Mouse (Mus musculus) MEL-GATA-1-ER (cell line): ENCODE measurements around the gene Dnajb5.

Experiments
- DNase-seq: peaks from one replicate; pipeline ENCODE4 v3.0.0-alpha.2; 2012; ENCODE audit warnings: low read depth; ENCODE audit errors: extremely low read depth

Gene Dnajb5

GRCm38 (mm10) chr4:42949676-42950051, at the start of gene Dnajb5:
Dnajb5 (plus strand) TSS chr4:42949814.
- DNase-seq: peak; percentile 85

- DNase-seq: no peak
These were observed 48.7 kb upstream of the Dnajb5 start for GRCm38 (mm10) chr4:42900878-42901277.

GRCm38 (mm10) chr4:42902174-42902573, 47.4 kb upstream of the Dnajb5 start:
- DNase-seq: peak; percentile 13

GRCm38 (mm10) chr4:42902730-42903129, 46.9 kb upstream of the Dnajb5 start:
- no peak for DNase-seq

- no peak for DNase-seq
These were observed 45.7 kb upstream of the Dnajb5 start for GRCm38 (mm10) chr4:42903942-42904341.

- DNase-seq: no peak
These were observed 45.1 kb upstream of the Dnajb5 start for GRCm38 (mm10) chr4:42904523-42904922.

GRCm38 (mm10) chr4:42904966-42905365, 44.6 kb upstream of the Dnajb5 start:
- no peak for DNase-seq

GRCm38 (mm10) chr4:42913391-42913790, 36.2 kb upstream of the Dnajb5 start:
- no peak for DNase-seq

GRCm38 (mm10) chr4:42915311-42915710, 34.3 kb upstream of the Dnajb5 start:
- no peak for DNase-seq

- no peak for DNase-seq
These were observed 33.6 kb upstream of the Dnajb5 start for GRCm38 (mm10) chr4:42915966-42916365.

- DNase-seq: no peak
These were observed 32.8 kb upstream of the Dnajb5 start, which contains the start of gene Phf24 for GRCm38 (mm10) chr4:42916617-42917401. Phf24 (plus strand) TSS chr4:42916660.

GRCm38 (mm10) chr4:42917402-42917774, 32.2 kb upstream of the Dnajb5 start:
- no peak for DNase-seq

- DNase-seq: no peak
These were observed 28.9 kb upstream of the Dnajb5 start for GRCm38 (mm10) chr4:42920726-42921125.

GRCm38 (mm10) chr4:42921536-42921935, 28.1 kb upstream of the Dnajb5 start:
- DNase-seq: no peak

GRCm38 (mm10) chr4:42922056-42922455, 27.6 kb upstream of the Dnajb5 start:
- DNase-seq: no peak

GRCm38 (mm10) chr4:42922461-42922860, 27.2 kb upstream of the Dnajb5 start:
- DNase-seq: no peak

- DNase-seq: no peak
These were observed 25.4 kb upstream of the Dnajb5 start for GRCm38 (mm10) chr4:42924095-42924710.

GRCm38 (mm10) chr4:42928209-42928608, 21.4 kb upstream of the Dnajb5 start:
- no peak for DNase-seq

- no peak for DNase-seq
These were observed 20.7 kb upstream of the Dnajb5 start for GRCm38 (mm10) chr4:42928952-42929351.

GRCm38 (mm10) chr4:42932229-42932969, 17.2 kb upstream of the Dnajb5 start:
- DNase-seq: no peak

- peak; percentile 56 for DNase-seq
These were observed 16.0 kb upstream of the Dnajb5 start for GRCm38 (mm10) chr4:42933630-42934029.

GRCm38 (mm10) chr4:42941396-42941795, 8.2 kb upstream of the Dnajb5 start:
- no peak for DNase-seq
